ENCODE assay signal across 17 mouse cellular contexts in genomic region chr2:22789576-22789975, GRCm38 (mm10).
"Had no signal": no experiment of that assay in that cellular context is flagged by ENCODE, and none has a peak within 500 bp of the region (broad histone marks: within the 10 kb centered on the region; RNA-seq: fewer than 3 reads in every experiment).

No protein-coding gene starts in this region.

- DNase-seq: gastrocnemius, adult 2 months; gastrocnemius, postnatal 10 days; gastrocnemius, postnatal 25 days; heart, adult 11 months; heart, adult 2 months; heart, postnatal 10 days; heart, postnatal 4 days; kidney, adult 18-20 months; kidney, adult 8-10 months; kidney, postnatal 10 days; kidney, postnatal 25 days; layer of hippocampus, postnatal 36 days; liver had no signal

- ATAC-seq: hindbrain, embryonic 16.5 days; inflammation-experienced regulatory T-cells, adult 6 months; intestine, embryonic 15.5 days; intestine, postnatal 0 days had no signal
